Comparison of ENCODE assay signal across 11 mouse cellular contexts in genomic region chr5:21171336-21171735, GRCm38 (mm10). TPM values are rescaled to one million over a fixed set of nuclear protein-coding genes. Genes with fewer than 3 reads are reported as not detected.
DNase-seq lines count a peak whose midpoint lies in the region; ATAC-seq and TF ChIP-seq lines count a peak whose summit lies in the region.
"Had no signal": no experiment of that assay in that cellular context is flagged by ENCODE, and none has a peak within 500 bp of the region (broad histone marks: within the 10 kb centered on the region; RNA-seq: fewer than 3 reads in every experiment).

No protein-coding gene starts in this region.

- no peaks in the 10 kb centered on the region for H3K9me3 ChIP-seq in lung, embryonic 16.5 days (ENCODE audit: control insufficient read depth, low read length)
- no peaks in the 10 kb centered on the region for H3K9me3 ChIP-seq in hindbrain, embryonic 13.5 days
- no peaks in the 10 kb centered on the region for H3K9me3 ChIP-seq in neural tube, embryonic 14.5 days (ENCODE audit: control insufficient read depth, low read length)
- H3K9me3 ChIP-seq: liver, embryonic 15.5 days had no signal

- H3K36me3 ChIP-seq in lung, embryonic 16.5 days (ENCODE audit: control insufficient read depth, insufficient read depth, low read length) = no peaks in the 10 kb centered on the region
- H3K36me3 ChIP-seq in hindbrain, embryonic 13.5 days = no peaks in the 10 kb centered on the region
- H3K36me3 ChIP-seq in neural tube, embryonic 14.5 days (ENCODE audit: control insufficient read depth, insufficient read depth, low read length) = no peaks in the 10 kb centered on the region
- H3K36me3 ChIP-seq: liver, embryonic 15.5 days had no signal

- H3K4me3 ChIP-seq in gastrocnemius, adult 2 months = no peak overlapping the region
- H3K4me3 ChIP-seq in lung, embryonic 16.5 days (ENCODE audit: low read length) = no peak overlapping the region
- H3K4me3 ChIP-seq in hindbrain, embryonic 13.5 days = no peak overlapping the region
- no peak overlapping the region for H3K4me3 ChIP-seq in neural tube, embryonic 14.5 days (ENCODE audit: low read depth, low read length)
- H3K4me3 ChIP-seq: liver, embryonic 15.5 days had no signal

- no peak for DNase-seq in gastrocnemius, adult 2 months
- DNase-seq in gastrocnemius, postnatal 36 days = no peak
- DNase-seq in lung, postnatal 10 days = no peak
- no peak for DNase-seq in right cerebral cortex, postnatal 14 days
- no peak for DNase-seq in urinary bladder, postnatal 10 days (ENCODE audit: low spot score)
- DNase-seq: B cell, adult 2 months had no signal

- no peak for TF ChIP-seq CTCF in gastrocnemius, adult 2 months (IDR thresholded peaks at IDR 0.05)

- H3K9ac ChIP-seq in lung, embryonic 16.5 days (ENCODE audit: low read length) = no peak overlapping the region
- no peak overlapping the region for H3K9ac ChIP-seq in hindbrain, embryonic 13.5 days
- no peak overlapping the region for H3K9ac ChIP-seq in neural tube, embryonic 14.5 days (replicated peaks; ENCODE audit: low read depth, low read length)
- H3K9ac ChIP-seq: liver, embryonic 15.5 days had no signal

- no peak overlapping the region for H3K4me2 ChIP-seq in lung, embryonic 16.5 days (ENCODE audit: low read depth, low read length)
- H3K4me2 ChIP-seq in hindbrain, embryonic 13.5 days = no peak overlapping the region
- no peak overlapping the region for H3K4me2 ChIP-seq in neural tube, embryonic 14.5 days (ENCODE audit: low read depth, low read length)
- H3K4me2 ChIP-seq: liver, embryonic 15.5 days had no signal

- WGBS in lung, embryonic 16.5 days = 60% methylated on average over 6 of the region's 6 CpGs
- WGBS in hindbrain, embryonic 13.5 days = 34% methylated on average over 6 of the region's 6 CpGs
- 50% methylated on average over 6 of the region's 6 CpGs for WGBS in neural tube, embryonic 14.5 days

- peak overlapping the region; percentile 8 for H3K27ac ChIP-seq in gastrocnemius, adult 2 months
- peak overlapping the region; percentile 71 for H3K27ac ChIP-seq in lung, embryonic 16.5 days (ENCODE audit: low read length)
- H3K27ac ChIP-seq in hindbrain, embryonic 13.5 days = peak overlapping the region; percentile 78
- H3K27ac ChIP-seq in neural tube, embryonic 14.5 days (ENCODE audit: low read depth, low read length) = peak overlapping the region; percentile 73
- H3K27ac ChIP-seq: liver, embryonic 15.5 days had no signal

- intact Hi-C loops in gastrocnemius, adult 2 months (cut with DNase I) = no loop called here
- intact Hi-C loops in gastrocnemius, postnatal 36 days (cut with DNase I) = no loop called here

- ATAC-seq in lung, embryonic 16.5 days (ENCODE audit: low read depth) = no peak
- ATAC-seq in hindbrain, embryonic 13.5 days (ENCODE audit: low FRiP score) = peak; percentile 27
- peak; percentile 30 for ATAC-seq in neural tube, embryonic 14.5 days (ENCODE audit: low read depth)
- ATAC-seq: intestine, postnatal 0 days had no signal

- H3K27me3 ChIP-seq in lung, embryonic 16.5 days (ENCODE audit: control insufficient read depth, insufficient read depth, low read depth, low read length) = no peaks in the 10 kb centered on the region
- no peaks in the 10 kb centered on the region for H3K27me3 ChIP-seq in hindbrain, embryonic 13.5 days
- no peaks in the 10 kb centered on the region for H3K27me3 ChIP-seq in neural tube, embryonic 14.5 days (ENCODE audit: control insufficient read depth, insufficient read depth, low read length)
- H3K27me3 ChIP-seq: liver, embryonic 15.5 days had no signal

- peaks cover 10% of the 10 kb centered on the region for H3K4me1 ChIP-seq in lung, embryonic 16.5 days (replicated peaks; ENCODE audit: control insufficient read depth, insufficient read depth, low read length)
- H3K4me1 ChIP-seq in hindbrain, embryonic 13.5 days (replicated peaks) = peaks cover 50% of the 10 kb centered on the region
- H3K4me1 ChIP-seq in neural tube, embryonic 14.5 days (ENCODE audit: control insufficient read depth, insufficient read depth, low read length) = peaks cover 9% of the 10 kb centered on the region; the same call in 1 of the 2 replicates

RNA-seq across cellular contexts. Expression of gene Gsap, which starts 14.7 kb away (rescaled TPM):
- total RNA-seq in gastrocnemius, adult 2 months (2021) = 1 to 10 TPM in 1 of 2 experiments, under 1 TPM in 1; 0.94 to 1.1 TPM
- 1 to 10 TPM; 1.3 to 1.4 TPM for total RNA-seq in gastrocnemius, postnatal 36 days (2021)
- 4.9 and 5.1 TPM in 2 replicates for polyA plus RNA-seq in lung, embryonic 16.5 days (2015; fragmentation: Nextera tagmentation; extraction: Ambion mirVana)
- polyA plus RNA-seq in hindbrain, embryonic 13.5 days (2015; fragmentation: Nextera tagmentation; extraction: Ambion mirVana) = 9.9 TPM in 2 replicates
- 9.7 and 16.3 TPM in 2 replicates for polyA plus RNA-seq in neural tube, embryonic 14.5 days (2014; fragmentation: Nextera tagmentation; extraction: Ambion mirVana)

Comparison
In these comparisons a context has a peak if more than half of its experiments do, and no peak if none do; other contexts are left out.
1. H3K27ac ChIP-seq: peak in every context shown above with its lines; median percentile 78 in hindbrain, embryonic 13.5 days; 73 in neural tube, embryonic 14.5 days; 71 in lung, embryonic 16.5 days; 8 in gastrocnemius, adult 2 months.